Mouse (Mus musculus): ENCODE measurements around the gene Pcbp3. TPM values are rescaled to one million over a fixed set of nuclear protein-coding genes. Genes with fewer than 3 reads are reported as not detected.
A peak's percentile ranks its signal among the peaks of the same experiment; 100 is the strongest.

The Pcbp3 gene
- polyA plus RNA-seq, 1 experiment: not detected

- Histone ChIP-seq H3K4me3 (ENCODE audit: insufficient read depth, low read depth, low read length) (no peak overlapping the region), H3K4me1 (ENCODE audit: control insufficient read depth, insufficient read depth, low read length) (peaks cover 43% of the 10 kb centered on the region), H3K27ac (ENCODE audit: insufficient read depth, low read depth, low read length) (0 out of 2 replicates have a peak overlapping the region, but pooled peaks have one; percentile 31)
- TF ChIP-seq CTCF (IDR thresholded peaks at IDR 0.05; ENCODE audit: insufficient read depth, low read depth, low read length) (no peak), POLR2A (IDR thresholded peaks at IDR 0.05; ENCODE audit: insufficient read depth, low read depth, low read length) (no peak)
- 40% methylated on average over 3 of the region's 3 CpGs for WGBS
Observed at GRCm38 (mm10) chr10:76903694-76904093, 58.0 kb downstream of the Pcbp3 start.

- Histone ChIP-seq H3K4me1 (ENCODE audit: control insufficient read depth, insufficient read depth, low read length) (peaks cover 43% of the 10 kb centered on the region), H3K27ac (ENCODE audit: insufficient read depth, low read depth, low read length) (0 out of 2 replicates have a peak overlapping the region, but pooled peaks have one; percentile 4), H3K4me3 (ENCODE audit: insufficient read depth, low read depth, low read length) (no peak overlapping the region)
- TF ChIP-seq CTCF (IDR thresholded peaks at IDR 0.05; ENCODE audit: insufficient read depth, low read depth, low read length): no peak
- TF ChIP-seq POLR2A (IDR thresholded peaks at IDR 0.05; ENCODE audit: insufficient read depth, low read depth, low read length): no peak
- 38% methylated on average over 3 of the region's 3 CpGs for WGBS
Observed at GRCm38 (mm10) chr10:76903099-76903498, 58.6 kb downstream of the Pcbp3 start.

GRCm38 (mm10) chr10:76902588-76902987 lies 59.1 kb downstream of the Pcbp3 start:
- Histone ChIP-seq H3K27ac (ENCODE audit: insufficient read depth, low read depth, low read length) (peak overlapping the region; percentile 27; the same call in 1 of the 2 replicates), H3K4me1 (ENCODE audit: control insufficient read depth, insufficient read depth, low read length) (peaks cover 40% of the 10 kb centered on the region), H3K4me3 (ENCODE audit: insufficient read depth, low read depth, low read length) (no peak overlapping the region)
- 13% methylated on average over 6 of the region's 6 CpGs for WGBS
- TF ChIP-seq POLR2A (IDR thresholded peaks at IDR 0.05; ENCODE audit: insufficient read depth, low read depth, low read length) (no peak), CTCF (IDR thresholded peaks at IDR 0.05; ENCODE audit: insufficient read depth, low read depth, low read length) (no peak)

GRCm38 (mm10) chr10:76898428-76898827 lies 63.3 kb downstream of the Pcbp3 start:
- peaks cover 15% of the 10 kb centered on the region for H3K4me1 ChIP-seq (ENCODE audit: control insufficient read depth, insufficient read depth, low read length)
- no peak overlapping the region for H3K4me3 ChIP-seq (ENCODE audit: insufficient read depth, low read depth, low read length)
- 81% methylated on average over 4 of the region's 4 CpGs for WGBS
- no peak overlapping the region for H3K27ac ChIP-seq (ENCODE audit: insufficient read depth, low read depth, low read length)
- TF ChIP-seq CTCF (IDR thresholded peaks at IDR 0.05; ENCODE audit: insufficient read depth, low read depth, low read length) (no peak), POLR2A (IDR thresholded peaks at IDR 0.05; ENCODE audit: insufficient read depth, low read depth, low read length) (no peak)

GRCm38 (mm10) chr10:76891456-76891855 lies 70.2 kb downstream of the Pcbp3 start:
- Histone ChIP-seq H3K4me1 (ENCODE audit: control insufficient read depth, insufficient read depth, low read length) (peaks cover 19% of the 10 kb centered on the region), H3K4me3 (ENCODE audit: insufficient read depth, low read depth, low read length) (no peak overlapping the region), H3K27ac (ENCODE audit: insufficient read depth, low read depth, low read length) (no peak overlapping the region)
- TF ChIP-seq POLR2A (IDR thresholded peaks at IDR 0.05; ENCODE audit: insufficient read depth, low read depth, low read length) (no peak), CTCF (IDR thresholded peaks at IDR 0.05; ENCODE audit: insufficient read depth, low read depth, low read length) (no peak)
- WGBS: 71% methylated on average over 2 of the region's 2 CpGs

GRCm38 (mm10) chr10:76883442-76884244 lies 78.0 kb downstream of the Pcbp3 start:
- 63% methylated on average over 3 of the region's 3 CpGs for WGBS
- H3K4me1 ChIP-seq (ENCODE audit: control insufficient read depth, insufficient read depth, low read length): peaks cover 48% of the 10 kb centered on the region
- TF ChIP-seq CTCF (IDR thresholded peaks at IDR 0.05; ENCODE audit: insufficient read depth, low read depth, low read length): no peak
- TF ChIP-seq POLR2A (IDR thresholded peaks at IDR 0.05; ENCODE audit: insufficient read depth, low read depth, low read length): no peak
- peak overlapping the region; percentile 85 for H3K27ac ChIP-seq (ENCODE audit: insufficient read depth, low read depth, low read length)
- H3K4me3 ChIP-seq (ENCODE audit: insufficient read depth, low read depth, low read length): no peak overlapping the region

- TF ChIP-seq CTCF (IDR thresholded peaks at IDR 0.05; ENCODE audit: insufficient read depth, low read depth, low read length) (0 out of 2 replicates have a peak, but pooled peaks have one; percentile 8), POLR2A (IDR thresholded peaks at IDR 0.05; ENCODE audit: insufficient read depth, low read depth, low read length) (no peak)
- Histone ChIP-seq H3K4me1 (ENCODE audit: control insufficient read depth, insufficient read depth, low read length) (peaks cover 42% of the 10 kb centered on the region), H3K27ac (ENCODE audit: insufficient read depth, low read depth, low read length) (peak overlapping the region; percentile 85), H3K4me3 (ENCODE audit: insufficient read depth, low read depth, low read length) (no peak overlapping the region)
- 20% methylated on average over 17 of the region's 17 CpGs for WGBS
Observed at GRCm38 (mm10) chr10:76882644-76883441, 78.8 kb downstream of the Pcbp3 start.

- Histone ChIP-seq H3K4me3 (ENCODE audit: insufficient read depth, low read depth, low read length) (no peak overlapping the region), H3K4me1 (ENCODE audit: control insufficient read depth, insufficient read depth, low read length) (peaks cover 38% of the 10 kb centered on the region), H3K27ac (ENCODE audit: insufficient read depth, low read depth, low read length) (peak overlapping the region; percentile 30; the same call in 1 of the 2 replicates)
- WGBS: 32% methylated on average over 5 of the region's 5 CpGs
- TF ChIP-seq CTCF (IDR thresholded peaks at IDR 0.05; ENCODE audit: insufficient read depth, low read depth, low read length) (no peak), POLR2A (IDR thresholded peaks at IDR 0.05; ENCODE audit: insufficient read depth, low read depth, low read length) (no peak)
Observed at GRCm38 (mm10) chr10:76881900-76882299, 79.8 kb downstream of the Pcbp3 start.

- no peak for TF ChIP-seq POLR2A (IDR thresholded peaks at IDR 0.05; ENCODE audit: insufficient read depth, low read depth, low read length)
- no peak for TF ChIP-seq CTCF (IDR thresholded peaks at IDR 0.05; ENCODE audit: insufficient read depth, low read depth, low read length)
- 57% methylated on average over 6 of the region's 6 CpGs for WGBS
- Histone ChIP-seq H3K4me3 (ENCODE audit: insufficient read depth, low read depth, low read length) (no peak overlapping the region), H3K27ac (ENCODE audit: insufficient read depth, low read depth, low read length) (no peak overlapping the region), H3K4me1 (ENCODE audit: control insufficient read depth, insufficient read depth, low read length) (peaks cover 39% of the 10 kb centered on the region)
Observed at GRCm38 (mm10) chr10:76875310-76875709, 86.4 kb downstream of the Pcbp3 start.
